Mouse (Mus musculus) left cerebral cortex, adult 2 months (tissue): ENCODE measurements at regions not wholly inside any gene's neighbourhood (a gene's known extent, or its start where the extent isn't known, plus 50 kb on each side); places are given as distances from the start of the nearest gene placed in this dataset.
A peak's percentile ranks its signal among the peaks of the same experiment; 100 is the strongest.

ENCODE experiments used
- DNase-seq, 2 experiments: peaks; one replicate each; pipeline ENCODE4 v3.0.0; 2021 to 2022; ENCODE audit warnings: low spot score in 2 of 2, mixed read lengths in 1 of 2; ENCODE audit errors: extremely low spot score in 1 of 2
- H3K27ac ChIP-seq: fragments of 200-600 bp; 2 replicates; pipeline ENCODE4 v1.8.1; 2022
- H3K4me3 ChIP-seq: fragments of 200-600 bp; 2 replicates; pipeline ENCODE4 v1.8.1; 2022
- CTCF ChIP-seq: fragments of 200-600 bp; IDR thresholded peaks from 2 replicates; pipeline ENCODE4 v1.8.1; 2022; ENCODE audit warnings: antibody characterized with exemption, mild to moderate bottlenecking, moderate library complexity
- intact Hi-C: fragments of 180-260 bp; cut with DNase I; formaldehyde crosslinking; loops from one replicate; pipeline ENCODE4 v1.15.1; 2025

DNA sequence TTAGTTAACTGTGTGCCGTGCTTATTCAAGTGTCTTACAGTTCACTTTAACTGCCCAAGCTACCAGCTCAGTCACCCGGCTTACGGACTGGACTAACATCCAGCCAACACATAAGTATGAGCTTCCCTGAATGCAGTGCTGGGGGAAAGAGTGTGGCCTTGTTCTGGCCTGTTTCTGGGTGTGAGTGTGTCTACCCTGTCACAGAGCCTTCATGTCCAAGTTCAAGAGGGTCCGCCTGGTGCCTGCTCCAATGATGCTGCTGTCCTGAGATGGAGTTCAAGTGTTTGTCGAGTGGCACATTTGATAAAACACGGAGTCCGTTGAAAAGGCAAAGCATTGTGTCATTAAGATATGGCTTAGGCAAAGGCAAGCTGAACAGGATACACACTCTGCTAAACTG lies 135.0 kb upstream of the Ctbp2 start:
- Histone ChIP-seq H3K4me3 (no peak overlapping the region), H3K27ac (no peak overlapping the region)
- TF ChIP-seq CTCF: no peak
- no peak for DNase-seq
- intact Hi-C loops: no loop called here

- H3K27ac ChIP-seq: no peak overlapping the region
- TF ChIP-seq CTCF: no peak
- intact Hi-C loops: no loop called here
- no peak overlapping the region for H3K4me3 ChIP-seq
- no peak for DNase-seq
Observed at GRCm38 (mm10) chr7:133256831-133257230, 132.7 kb upstream of the Ctbp2 start.

DNA sequence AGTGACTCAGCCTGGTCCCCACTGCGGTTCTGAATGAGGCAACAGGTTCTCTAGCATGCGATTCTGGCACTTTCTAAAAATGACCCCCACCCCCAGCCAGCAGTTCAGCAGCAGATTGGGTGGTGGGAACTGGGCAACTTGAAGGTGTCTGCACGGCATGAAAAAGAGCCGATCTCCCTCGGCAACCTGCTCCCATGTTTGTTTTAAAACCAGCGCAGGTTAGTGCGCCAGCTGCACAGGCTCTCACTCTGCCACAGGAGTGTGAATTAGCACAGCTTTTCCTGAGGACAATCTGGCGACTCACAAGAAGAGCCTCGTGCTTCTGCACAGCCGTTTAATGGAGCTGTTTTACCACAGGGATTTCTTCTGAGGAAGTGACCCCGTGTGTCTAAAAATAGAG lies 120.4 kb upstream of the Ctbp2 start:
- no peak overlapping the region for H3K27ac ChIP-seq
- peak; percentile 19 to 49 for DNase-seq
- no peak overlapping the region for H3K4me3 ChIP-seq
- intact Hi-C loops: loop anchor here (2.0 kb wide), 1 partner anchor 204 kb away; no protein-coding TSS in a partner anchor
- no peak for TF ChIP-seq CTCF

- intact Hi-C loops: no loop called here
- DNase-seq: peak in 1 of 2 experiments; percentile 17
- Histone ChIP-seq H3K27ac (no peak overlapping the region), H3K4me3 (no peak overlapping the region)
- no peak for TF ChIP-seq CTCF
Observed at GRCm38 (mm10) chr7:133234326-133234725, 110.2 kb upstream of the Ctbp2 start.

GRCm38 (mm10) chr7:133232889-133233441 lies 108.8 kb upstream of the Ctbp2 start:
- no peak for TF ChIP-seq CTCF
- no peak for DNase-seq
- intact Hi-C loops: no loop called here
- no peak overlapping the region for H3K27ac ChIP-seq
- no peak overlapping the region for H3K4me3 ChIP-seq

DNA sequence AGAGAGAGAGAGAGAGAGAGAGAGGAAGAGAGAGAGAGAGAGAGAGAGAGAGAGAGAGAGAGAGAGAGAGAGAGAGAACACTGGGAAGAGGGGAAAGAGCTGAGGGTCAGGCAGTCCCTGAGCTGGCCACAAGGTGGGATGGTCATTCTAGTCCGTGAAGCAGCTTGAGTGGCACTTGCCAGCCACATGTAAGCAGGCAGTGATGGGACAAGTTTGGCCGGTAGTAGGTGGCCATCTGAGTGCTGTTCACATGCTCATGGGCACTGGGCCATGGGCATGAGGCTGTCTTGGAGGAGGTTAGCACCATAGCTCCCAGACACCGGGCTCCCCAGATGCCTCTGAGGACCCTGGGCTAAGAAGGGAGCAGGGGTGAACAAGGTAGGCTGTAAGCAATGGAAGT lies 106.7 kb upstream of the Ctbp2 start:
- intact Hi-C loops: no loop called here
- DNase-seq: no peak
- TF ChIP-seq CTCF: no peak; the same call in 1 of the 2 replicates

DNA sequence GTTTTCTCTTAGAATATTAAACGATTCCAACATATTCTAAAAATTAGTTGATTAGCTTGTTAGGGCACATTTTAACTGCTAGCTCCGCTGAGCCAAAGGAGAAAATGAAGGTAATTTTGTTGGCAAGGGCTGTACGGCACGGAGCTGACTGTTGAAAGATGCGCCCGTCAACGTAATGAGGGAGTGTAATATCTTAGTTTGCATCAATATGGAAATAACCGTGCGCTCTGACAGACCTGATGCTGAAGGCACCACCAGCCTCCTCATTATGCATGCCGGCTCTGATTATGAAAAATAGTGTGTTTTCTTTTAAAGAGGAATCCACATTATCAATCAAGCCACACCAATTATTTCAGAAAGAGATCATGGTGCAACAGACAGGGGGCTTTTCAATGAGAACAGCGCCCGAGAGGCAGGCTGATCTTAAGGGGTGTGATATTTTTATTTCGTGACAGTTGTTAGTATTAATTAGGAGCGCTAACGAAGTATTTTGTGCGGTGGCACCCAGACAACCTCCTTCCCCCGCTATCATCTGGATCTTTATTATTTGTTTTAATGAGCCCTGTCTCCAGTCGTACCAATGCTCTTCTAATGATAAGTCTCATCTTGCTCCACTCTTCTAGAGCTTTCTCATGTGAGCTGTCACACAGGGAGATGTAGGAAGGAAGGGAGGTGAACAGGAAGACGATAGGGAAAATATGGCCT lies 99.9 kb upstream of the Ctbp2 start:
- no peak for TF ChIP-seq CTCF
- intact Hi-C loops: no loop called here
- no peak for DNase-seq
- no peak overlapping the region for H3K4me3 ChIP-seq
- H3K27ac ChIP-seq: no peak overlapping the region

More for the DNA sequence above, 106.7 kb upstream of the Ctbp2 start:
- Histone ChIP-seq H3K27ac (no peak overlapping the region), H3K4me3 (no peak overlapping the region)

DNA sequence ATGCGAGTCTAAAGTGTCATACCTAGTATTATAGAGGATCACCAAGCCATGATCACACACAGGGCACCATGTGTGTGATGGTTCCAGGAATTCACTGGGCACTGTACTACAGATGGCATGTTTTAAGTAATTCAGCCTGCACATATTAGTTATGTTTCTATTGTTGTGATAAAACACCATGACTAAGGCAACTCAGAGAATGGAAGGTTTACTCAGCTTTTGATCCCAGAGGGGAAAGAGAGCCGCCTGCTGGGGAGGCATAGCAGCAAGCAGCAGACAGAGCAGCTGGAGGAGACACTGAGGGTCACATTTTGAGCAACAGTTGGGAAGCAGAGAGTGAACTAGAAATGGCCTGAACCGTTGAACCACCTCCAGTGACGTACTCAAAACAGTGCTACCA lies 88.2 kb upstream of the Ctbp2 start:
- H3K27ac ChIP-seq: no peak overlapping the region
- no peak; the same call in 1 of the 2 replicates for TF ChIP-seq CTCF
- no peak overlapping the region for H3K4me3 ChIP-seq
- no peak for DNase-seq
- intact Hi-C loops: no loop called here

- intact Hi-C loops: no loop called here
- no peak overlapping the region for H3K4me3 ChIP-seq
- TF ChIP-seq CTCF: no peak
- DNase-seq: no peak
- no peak overlapping the region for H3K27ac ChIP-seq
Observed at GRCm38 (mm10) chr7:133205704-133206103, 81.5 kb upstream of the Ctbp2 start.

- H3K4me3 ChIP-seq: no peak overlapping the region
- TF ChIP-seq CTCF: no peak
- DNase-seq: no peak
- no peak overlapping the region for H3K27ac ChIP-seq
- intact Hi-C loops: no loop called here
Observed at GRCm38 (mm10) chr7:133204485-133204884, 80.3 kb upstream of the Ctbp2 start.

GRCm38 (mm10) chr7:133203933-133204332 lies 79.8 kb upstream of the Ctbp2 start:
- no peak overlapping the region for H3K27ac ChIP-seq
- H3K4me3 ChIP-seq: no peak overlapping the region
- TF ChIP-seq CTCF: no peak
- no peak for DNase-seq
- intact Hi-C loops: no loop called here

GRCm38 (mm10) chr7:133202092-133202880 lies 78.1 kb upstream of the Ctbp2 start:
- no peak for DNase-seq
- H3K4me3 ChIP-seq: no peak overlapping the region
- no peak overlapping the region for H3K27ac ChIP-seq
- no peak for TF ChIP-seq CTCF
- intact Hi-C loops: no loop called here
